Mouse (Mus musculus) stomach, postnatal 0 days (tissue): ENCODE data around the gene Cdkn1a.

Experiments used
- CTCF ChIP-seq: IDR thresholded peaks from 2 replicates; pipeline ENCODE4 v1.5.1; 2016; ENCODE audit warnings: antibody characterized with exemption, low read depth, mild to moderate bottlenecking, moderate library complexity
- EP300 ChIP-seq: optimal IDR thresholded peaks from 2 replicates; pipeline ENCODE3; 2016; ENCODE audit warnings: antibody characterized with exemption

DNA sequence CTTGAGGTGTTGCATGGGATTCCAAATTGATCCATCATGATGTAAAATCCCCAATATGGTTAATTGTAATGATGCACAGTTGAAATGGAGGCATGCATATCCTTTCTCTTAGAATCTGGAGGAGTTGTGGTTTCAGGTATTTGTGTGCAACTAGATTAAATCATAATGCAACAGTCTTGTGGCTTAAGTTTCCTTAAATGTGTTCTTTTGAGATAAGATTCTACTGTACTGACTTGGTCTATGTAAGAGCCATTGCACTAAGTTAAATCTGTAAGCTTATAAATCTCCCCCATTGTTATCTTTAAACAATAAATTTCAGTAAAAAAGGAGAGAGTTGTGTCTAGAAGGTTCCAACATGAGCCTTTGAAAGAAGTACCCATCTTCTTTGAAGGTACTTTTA lies 48.2 kb upstream of the Cdkn1a start:
- no peak for TF ChIP-seq CTCF
- TF ChIP-seq EP300: no peak
